Mouse (Mus musculus): ENCODE results near the gene Trub1. TPM values are rescaled to one million over a fixed set of nuclear protein-coding genes. Genes with fewer than 3 reads are reported as not detected.
A peak's percentile ranks its signal among the peaks of the same experiment; 100 is the strongest.

Gene Trub1
- total RNA-seq, 2 experiments from 2014 or later, result 26.1 to 27.5 TPM

- DNase-seq (ENCODE audit: low spot score in 2 of 2), result no peak
These were observed 13.4 kb upstream of the Trub1 start for GRCm38 (mm10) chr19:57439296-57439695.

- no peak for DNase-seq (ENCODE audit: low spot score in 2 of 2)
These were observed 11.2 kb upstream of the Trub1 start for GRCm38 (mm10) chr19:57441501-57441900.

- no peak for DNase-seq (ENCODE audit: low spot score in 2 of 2)
These were observed 9.6 kb upstream of the Trub1 start for GRCm38 (mm10) chr19:57442936-57443657.

- DNase-seq (ENCODE audit: low spot score in 2 of 2), result no peak
These were observed 7.7 kb upstream of the Trub1 start for GRCm38 (mm10) chr19:57445049-57445448.

- no peak for DNase-seq (ENCODE audit: low spot score in 2 of 2)
These were observed 1.9 kb upstream of the Trub1 start for GRCm38 (mm10) chr19:57450849-57451248.

- no peak for DNase-seq (ENCODE audit: low spot score in 2 of 2)
These were observed 950 bp upstream of the Trub1 start for GRCm38 (mm10) chr19:57451762-57452161.

- no peak for DNase-seq (ENCODE audit: low spot score in 2 of 2)
These were observed 497 bp downstream of the Trub1 start for GRCm38 (mm10) chr19:57453218-57453600.

GRCm38 (mm10) chr19:57455286-57455960, 2.7 kb downstream of the Trub1 start:
- no peak for DNase-seq (ENCODE audit: low spot score in 2 of 2)

- no peak for DNase-seq (ENCODE audit: low spot score in 2 of 2)
These were observed 4.4 kb downstream of the Trub1 start for GRCm38 (mm10) chr19:57457075-57457474.

- DNase-seq (ENCODE audit: low spot score in 2 of 2), result no peak
These were observed 11.0 kb downstream of the Trub1 start for GRCm38 (mm10) chr19:57463741-57464140.

GRCm38 (mm10) chr19:57465742-57466141, 13.0 kb downstream of the Trub1 start:
- DNase-seq (ENCODE audit: low spot score in 2 of 2), result no peak

GRCm38 (mm10) chr19:57471033-57471432, 18.3 kb downstream of the Trub1 start:
- no peak for DNase-seq (ENCODE audit: low spot score in 2 of 2)

- DNase-seq (ENCODE audit: low spot score in 2 of 2), result no peak
These were observed 19.5 kb downstream of the Trub1 start for GRCm38 (mm10) chr19:57472169-57472568.

- no peak for DNase-seq (ENCODE audit: low spot score in 2 of 2)
These were observed 20.6 kb downstream of the Trub1 start for GRCm38 (mm10) chr19:57473301-57473700.

GRCm38 (mm10) chr19:57475298-57475697, 22.6 kb downstream of the Trub1 start:
- DNase-seq (ENCODE audit: low spot score in 2 of 2), result no peak

- DNase-seq (ENCODE audit: low spot score in 2 of 2), result no peak
These were observed 24.6 kb downstream of the Trub1 start for GRCm38 (mm10) chr19:57477310-57477709.

- no peak for DNase-seq (ENCODE audit: low spot score in 2 of 2)
These were observed 25.3 kb downstream of the Trub1 start for GRCm38 (mm10) chr19:57478056-57478455.

GRCm38 (mm10) chr19:57479886-57480655, 27.4 kb downstream of the Trub1 start:
- no peak for DNase-seq (ENCODE audit: low spot score in 2 of 2)

- no peak for DNase-seq (ENCODE audit: low spot score in 2 of 2)
These were observed 29.1 kb downstream of the Trub1 start for GRCm38 (mm10) chr19:57481743-57482259.

GRCm38 (mm10) chr19:57482815-57483214, 30.1 kb downstream of the Trub1 start:
- DNase-seq (ENCODE audit: low spot score in 2 of 2), result peak; percentile 16 to 25

- DNase-seq (ENCODE audit: low spot score in 2 of 2), result no peak
These were observed 34.4 kb downstream of the Trub1 start for GRCm38 (mm10) chr19:57487051-57487658.
